Mouse (Mus musculus) frontal cortex, postnatal 36 days (tissue): ENCODE results near the gene Zfp968.
"Not testable (repeated sequence)": the region's sequence is repeated elsewhere in the genome, so short reads cannot be mapped to it uniquely, and the experiment has no call there.

Source experiments
- DNase-seq, 2 experiments: peaks; one replicate each; pipeline ENCODE4 v3.0.0; 2022; ENCODE audit warnings: low spot score in 2 of 2

Zfp968 gene

DNA sequence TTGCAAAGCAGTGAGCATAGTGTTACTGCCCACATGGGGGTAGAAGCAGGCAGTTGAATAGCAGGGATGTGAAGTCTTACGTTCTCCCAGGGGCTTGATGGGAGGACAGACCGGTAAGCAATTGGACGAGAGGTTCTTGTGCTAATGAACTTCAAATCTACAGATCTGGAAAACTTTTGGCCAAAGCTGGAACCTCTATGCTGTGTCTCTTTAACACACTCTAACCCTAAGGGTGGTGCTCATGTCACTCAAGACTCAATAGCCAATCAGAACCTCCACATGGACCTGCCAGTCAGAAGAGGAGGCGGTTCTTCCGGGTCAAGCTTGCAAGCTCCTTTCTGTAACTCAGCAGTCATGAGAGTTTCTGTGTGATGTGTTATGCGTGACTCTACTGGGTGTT, at the start of gene Zfp968:
Zfp968 (plus strand) TSS at position 301 of the 400 bp plus-strand sequence.
- not testable (repeated sequence) for DNase-seq

DNA sequence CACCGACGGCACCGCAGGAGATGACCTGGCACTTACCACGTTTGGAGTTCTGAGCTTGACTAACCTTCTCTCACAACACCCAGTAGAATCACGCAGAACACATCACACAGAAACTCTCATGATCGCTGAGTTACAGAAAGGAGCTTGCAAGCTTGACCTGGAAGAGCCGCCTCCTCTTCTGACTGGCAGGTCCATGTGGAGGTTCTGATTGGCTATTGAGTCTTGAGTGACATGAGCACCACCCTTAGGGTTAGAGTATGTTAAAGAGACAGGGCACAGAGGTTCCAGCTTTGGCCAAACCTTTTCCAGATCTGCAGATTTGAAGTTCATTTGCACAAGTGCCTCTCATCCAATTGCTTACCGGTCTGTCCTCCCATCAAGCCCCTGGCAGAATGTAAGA, 34.1 kb upstream of the Zfp968 start, which contains the start of gene Gm4631:
Gm4631 (minus strand) TSS at position 101 of the 400 bp plus-strand sequence.
- DNase-seq = not testable (repeated sequence)
